Mouse (Mus musculus) cerebellum, adult 2 months (tissue): ENCODE measurements around the gene Acmsd. TPM values are rescaled to one million over a fixed set of nuclear protein-coding genes. Genes with fewer than 3 reads are reported as not detected.

Source experiments
- DNase-seq, 2 experiments: peaks; one replicate each; pipeline ENCODE4 v3.0.0; 2021
- H3K27ac ChIP-seq: fragments of 200-500 bp; 2 replicates; pipeline ENCODE4 v1.5.1; 2012; ENCODE audit warnings: low read length, control low read depth, inconsistent platforms; ENCODE audit not compliant: insufficient read depth
- H3K27me3 ChIP-seq: fragments of 200-500 bp; 2 replicates; pipeline ENCODE4 v1.6.1; 2012; ENCODE audit warnings: inconsistent platforms, mild to moderate bottlenecking, low read length, moderate library complexity; ENCODE audit not compliant: control insufficient read depth, insufficient read depth
- H3K4me1 ChIP-seq: fragments of 200-500 bp; 2 replicates; pipeline ENCODE4 v1.6.1; 2011; ENCODE audit warnings: low read length; ENCODE audit not compliant: control insufficient read depth, insufficient read depth
- H3K4me3 ChIP-seq: fragments of 200-500 bp; replicated peaks from 2 replicates; pipeline ENCODE3; 2011; ENCODE audit warnings: mild to moderate bottlenecking, low read depth, low read length, control low read depth; ENCODE audit not compliant: insufficient read depth
- CTCF ChIP-seq: fragments of 200-500 bp; IDR thresholded peaks from 2 replicates; pipeline ENCODE4 v1.5.1; 2011; ENCODE audit warnings: low read depth, mild to moderate bottlenecking, control low read depth, low read length, moderate library complexity, borderline replicate concordance; ENCODE audit not compliant: insufficient read depth
- POLR2A ChIP-seq: fragments of 200-500 bp; IDR thresholded peaks from 2 replicates; pipeline ENCODE4 v1.6.1; 2011; ENCODE audit warnings: low read length, control low read depth, borderline replicate concordance; ENCODE audit not compliant: insufficient read depth
- WGBS: fragments of 180-500 bp; shearing (Covaris S2); methylation state at CpG from one replicate; pipeline ENCODE4 v1.1.7; 2018; 5-methylcytosine and 5-hydroxymethylcytosine counted together
- polyA plus RNA-seq: library from polyadenylated mRNA; depleted of rRNA; stranded (reverse); fragments of >200 nt; gene quantifications from 2 replicates; pipeline ENCODE4 v1.2.3, GENCODE M21; 2012; rRNA removed

The Acmsd gene
- 0.05 TPM in 1 of 2 replicates, not detected in the other for polyA plus RNA-seq

DNA sequence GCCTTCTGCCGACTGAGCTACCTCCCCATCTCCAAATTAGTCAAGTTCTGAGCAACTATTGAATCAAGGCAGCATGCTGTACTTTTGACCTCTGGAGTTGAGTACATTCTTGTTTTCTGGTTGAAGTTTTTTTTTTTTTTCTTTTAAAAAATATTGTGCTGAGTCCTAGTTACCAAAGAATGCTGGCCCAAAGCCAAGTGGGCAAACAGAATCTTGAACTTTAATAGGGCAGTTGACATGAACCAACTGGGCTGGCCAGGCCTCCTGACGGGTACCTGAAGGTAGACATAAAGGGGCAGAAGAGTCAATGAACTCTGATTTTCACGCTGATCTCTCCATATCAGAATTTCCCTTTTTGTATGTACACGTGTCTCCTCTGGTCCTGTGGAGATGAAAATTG, at the start of gene Acmsd:
Gene Acmsd, plus strand, starts transcription at position 318 of the 400 bp plus-strand sequence.
- TF ChIP-seq POLR2A = no peak
- TF ChIP-seq CTCF = no peak
- DNase-seq = no peak
- no peak within 1 kb of the TSS for H3K4me3 ChIP-seq
- H3K27me3 ChIP-seq = no peaks in the 10 kb centered on the region
- no peak within 1 kb of the TSS for H3K27ac ChIP-seq
- 80% methylated on average over 4 of the region's 4 CpGs for WGBS
- H3K4me1 ChIP-seq = no peaks in the 10 kb centered on the region

DNA sequence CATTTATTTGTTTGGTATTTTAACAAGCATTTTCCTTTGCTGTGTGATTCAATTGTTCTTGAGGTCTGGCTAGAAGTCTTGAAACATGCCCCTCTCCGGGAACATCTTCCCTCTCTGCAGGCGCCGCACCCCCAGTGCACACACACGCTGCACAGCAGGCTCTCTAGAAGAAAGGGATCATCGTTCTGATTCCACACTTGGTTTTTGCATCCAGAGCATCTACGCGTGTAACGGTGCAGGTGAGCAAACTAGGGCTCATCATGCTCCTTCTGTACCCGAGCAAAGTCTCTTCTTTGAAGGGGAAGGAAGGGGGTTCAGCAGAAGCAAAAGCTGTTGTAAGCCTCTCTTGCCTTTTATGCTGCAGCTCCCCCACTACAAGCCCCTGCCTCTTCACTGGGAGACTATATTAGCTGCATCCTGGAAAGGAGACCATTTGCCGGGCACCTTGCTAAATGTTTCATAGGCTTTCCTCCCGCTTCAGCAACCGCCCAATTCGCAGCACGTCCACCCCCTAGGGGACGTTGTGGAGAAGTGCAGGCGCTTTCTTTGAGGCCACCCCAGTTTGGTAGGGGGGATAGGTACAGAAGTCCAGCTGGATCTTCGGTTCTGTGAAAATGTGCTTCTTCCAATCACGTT, 49.6 kb upstream of the Acmsd start, which contains the start of gene Tmem163:
Gene Tmem163, minus strand, starts transcription at position 51 of the 636 bp plus-strand sequence.
- peak; percentile 73 to 75 for DNase-seq
- Histone ChIP-seq H3K4me1 (peaks cover 8% of the 10 kb centered on the region), H3K27ac (peak within 1 kb of the TSS; percentile 90), H3K4me3 (peak within 1 kb of the TSS; percentile 90), H3K27me3 (no peaks in the 10 kb centered on the region)
- TF ChIP-seq POLR2A (no peak), CTCF (peak; percentile 84)
- WGBS = 24% methylated on average over 18 of the region's 18 CpGs

DNA sequence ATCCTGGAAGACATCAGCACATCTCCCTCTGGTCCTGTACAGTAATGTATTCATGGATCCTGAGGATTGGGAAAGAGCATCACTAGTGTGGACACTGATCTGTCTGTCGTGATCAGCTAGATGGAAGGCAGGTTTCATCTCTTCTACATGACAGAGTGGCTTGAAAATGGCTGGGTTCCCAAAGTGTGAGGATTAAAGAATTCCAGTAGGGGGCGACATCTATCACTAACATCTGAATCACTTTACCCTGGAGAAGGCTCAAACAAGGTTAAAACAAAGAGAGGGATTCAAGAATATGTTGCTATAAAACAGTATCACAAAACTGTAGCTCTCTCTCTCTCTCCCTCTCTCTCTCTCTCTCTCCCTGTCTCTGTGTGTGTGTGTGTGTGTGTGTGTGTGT, 32.7 kb upstream of the Acmsd start:
- Histone ChIP-seq H3K4me1 (no peaks in the 10 kb centered on the region), H3K27ac (no peak overlapping the region), H3K27me3 (no peaks in the 10 kb centered on the region), H3K4me3 (no peak overlapping the region)
- TF ChIP-seq POLR2A (no peak), CTCF (no peak)
- DNase-seq = no peak
- WGBS = 13% methylated on average over 2 of the region's 2 CpGs

DNA sequence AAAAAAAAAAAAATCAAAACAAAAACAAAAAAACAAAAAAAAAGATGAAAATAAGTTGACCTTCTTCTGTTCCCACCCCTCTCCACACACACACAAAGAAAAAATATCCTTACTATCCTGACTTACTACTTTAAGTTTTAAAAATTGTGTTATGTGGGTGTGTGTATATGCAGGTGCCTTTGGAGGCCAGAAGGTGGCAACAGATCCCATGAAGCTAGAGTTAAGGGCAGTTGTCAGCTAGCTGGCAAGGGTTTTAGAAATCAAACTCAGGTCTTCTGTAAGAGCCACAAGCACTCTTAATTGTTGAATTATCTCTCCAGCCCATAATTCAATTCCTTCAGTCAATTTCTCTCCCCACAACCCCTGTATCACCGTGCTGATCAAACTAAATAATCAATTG, 27.0 kb upstream of the Acmsd start:
- WGBS = 90% methylated on average over 1 of the region's 1 CpGs
- Histone ChIP-seq H3K4me1 (no peaks in the 10 kb centered on the region), H3K27ac (no peak overlapping the region), H3K4me3 (no peak overlapping the region), H3K27me3 (no peaks in the 10 kb centered on the region)
- DNase-seq = no peak
- no peak for TF ChIP-seq CTCF
- TF ChIP-seq POLR2A = no peak

GRCm38 (mm10) chr1:127706269-127706668, 22.9 kb upstream of the Acmsd start:
- no peak for TF ChIP-seq CTCF
- no peak for TF ChIP-seq POLR2A
- 37% methylated on average over 5 of the region's 5 CpGs for WGBS

GRCm38 (mm10) chr1:127716441-127716840, 12.8 kb upstream of the Acmsd start:
- no peak for TF ChIP-seq CTCF
- no peak for TF ChIP-seq POLR2A
- DNase-seq = no peak
- no peak overlapping the region for H3K27ac ChIP-seq
- no peak overlapping the region for H3K4me3 ChIP-seq
- H3K4me1 ChIP-seq = no peaks in the 10 kb centered on the region
- H3K27me3 ChIP-seq = no peaks in the 10 kb centered on the region; the same call in 1 of the 2 replicates
- 78% methylated on average over 8 of the region's 8 CpGs for WGBS

More at GRCm38 (mm10) chr1:127706269-127706668, 22.9 kb upstream of the Acmsd start:
- H3K4me1 ChIP-seq = no peaks in the 10 kb centered on the region
- no peak overlapping the region for H3K4me3 ChIP-seq
- H3K27me3 ChIP-seq = no peaks in the 10 kb centered on the region
- H3K27ac ChIP-seq = no peak overlapping the region
- DNase-seq = no peak

GRCm38 (mm10) chr1:127718290-127718689, 10.9 kb upstream of the Acmsd start:
- no peak for DNase-seq
- H3K27me3 ChIP-seq = no peaks in the 10 kb centered on the region
- no peak overlapping the region for H3K4me3 ChIP-seq
- 84% methylated on average over 1 of the region's 1 CpGs for WGBS
- TF ChIP-seq CTCF (no peak), POLR2A (no peak)
- H3K4me1 ChIP-seq = no peaks in the 10 kb centered on the region
- no peak overlapping the region for H3K27ac ChIP-seq

- no peaks in the 10 kb centered on the region for H3K27me3 ChIP-seq
- no peak overlapping the region for H3K4me3 ChIP-seq
- 29% methylated on average over 2 of the region's 2 CpGs for WGBS
- no peak for TF ChIP-seq POLR2A
- TF ChIP-seq CTCF = no peak
- no peaks in the 10 kb centered on the region for H3K4me1 ChIP-seq
- H3K27ac ChIP-seq = no peak overlapping the region
- no peak for DNase-seq
Measured at GRCm38 (mm10) chr1:127723596-127723995, 5.6 kb upstream of the Acmsd start.
